Mouse (Mus musculus): Measurements from ENCODE around the gene Zfp384. TPM values are rescaled to one million over a fixed set of nuclear protein-coding genes. Genes with fewer than 3 reads are reported as not detected.
A peak's percentile ranks its signal among the peaks of the same experiment; 100 is the strongest.
"Not testable (repeated sequence)": the region's sequence is repeated elsewhere in the genome, so short reads cannot be mapped to it uniquely, and the experiment has no call there.

Gene Zfp384
- polyA plus RNA-seq, 1 experiment from 2014 or later, result 19.0 TPM

GRCm38 (mm10) chr6:125005086-125005485 lies 3.9 kb upstream of the Zfp384 start:
- H3K4me2 ChIP-seq (ENCODE audit: low read length), result no peak overlapping the region
- H3K27me3 ChIP-seq (replicated peaks; ENCODE audit: control insufficient read depth, insufficient read depth, low read length), result 0 out of 2 replicates have a peak, but pooled peaks cover 4% of the 10 kb centered on the region
- no peaks in the 10 kb centered on the region for H3K36me3 ChIP-seq (ENCODE audit: control insufficient read depth, insufficient read depth)
- H3K4me3 ChIP-seq (replicated peaks; ENCODE audit: low read length), result no peak overlapping the region
- ATAC-seq, result no peak
- 48% methylated on average over 3 of the region's 3 CpGs for WGBS
- no peaks in the 10 kb centered on the region for H3K9me3 ChIP-seq (ENCODE audit: control insufficient read depth, low read length)
- peaks cover 14% of the 10 kb centered on the region for H3K4me1 ChIP-seq (replicated peaks; ENCODE audit: control insufficient read depth, insufficient read depth, low read length)
- H3K9ac ChIP-seq (replicated peaks; ENCODE audit: low read depth, low read length), result no peak overlapping the region
- H3K27ac ChIP-seq (ENCODE audit: low read length), result no peak overlapping the region

- Histone ChIP-seq H3K27ac (ENCODE audit: low read length) (peak overlapping the region; percentile 90), H3K4me2 (ENCODE audit: low read length) (peak overlapping the region; percentile 65), H3K27me3 (replicated peaks; ENCODE audit: control insufficient read depth, insufficient read depth, low read length) (no peaks in the 10 kb centered on the region), H3K36me3 (ENCODE audit: control insufficient read depth, insufficient read depth) (peaks cover 13% of the 10 kb centered on the region), H3K4me1 (replicated peaks; ENCODE audit: control insufficient read depth, insufficient read depth, low read length) (peaks cover 37% of the 10 kb centered on the region), H3K9ac (replicated peaks; ENCODE audit: low read depth, low read length) (peak overlapping the region; percentile 61), H3K9me3 (ENCODE audit: control insufficient read depth, low read length) (no peaks in the 10 kb centered on the region), H3K4me3 (replicated peaks; ENCODE audit: low read length) (peak overlapping the region; percentile 69)
- peak; percentile 0; the same call in 1 of the 2 replicates for ATAC-seq
- 46% methylated on average over 13 of the region's 13 CpGs for WGBS
Measured at GRCm38 (mm10) chr6:125008060-125008459, 885 bp upstream of the Zfp384 start.

GRCm38 (mm10) chr6:125008586-125009128 lies 288 bp upstream of the Zfp384 start:
- ATAC-seq, result peak; percentile 98
- Histone ChIP-seq H3K9ac (replicated peaks; ENCODE audit: low read depth, low read length) (peak overlapping the region; percentile 89), H3K4me1 (replicated peaks; ENCODE audit: control insufficient read depth, insufficient read depth, low read length) (peaks cover 37% of the 10 kb centered on the region), H3K4me3 (replicated peaks; ENCODE audit: low read length) (peak overlapping the region; percentile 69), H3K27me3 (replicated peaks; ENCODE audit: control insufficient read depth, insufficient read depth, low read length) (no peaks in the 10 kb centered on the region), H3K36me3 (ENCODE audit: control insufficient read depth, insufficient read depth) (peaks cover 13% of the 10 kb centered on the region), H3K9me3 (ENCODE audit: control insufficient read depth, low read length) (no peaks in the 10 kb centered on the region), H3K4me2 (ENCODE audit: low read length) (peak overlapping the region; percentile 65), H3K27ac (ENCODE audit: low read length) (peak overlapping the region; percentile 97)
- 0% methylated on average over 31 of the region's 34 CpGs for WGBS

GRCm38 (mm10) chr6:125009181-125010073 lies 482 bp downstream of the Zfp384 start:
- Histone ChIP-seq H3K27ac (ENCODE audit: low read length) (peak overlapping the region; percentile 97), H3K9ac (replicated peaks; ENCODE audit: low read depth, low read length) (peak overlapping the region; percentile 89), H3K36me3 (ENCODE audit: control insufficient read depth, insufficient read depth) (peaks cover 13% of the 10 kb centered on the region), H3K9me3 (ENCODE audit: control insufficient read depth, low read length) (no peaks in the 10 kb centered on the region), H3K27me3 (replicated peaks; ENCODE audit: control insufficient read depth, insufficient read depth, low read length) (no peaks in the 10 kb centered on the region), H3K4me3 (replicated peaks; ENCODE audit: low read length) (peak overlapping the region; percentile 69), H3K4me1 (replicated peaks; ENCODE audit: control insufficient read depth, insufficient read depth, low read length) (peaks cover 37% of the 10 kb centered on the region), H3K4me2 (ENCODE audit: low read length) (peak overlapping the region; percentile 87)
- ATAC-seq, result peak; percentile 75
- WGBS, result under 1% methylated on average over 43 of the region's 78 CpGs

- Histone ChIP-seq H3K9me3 (ENCODE audit: control insufficient read depth, low read length) (no peaks in the 10 kb centered on the region), H3K4me1 (replicated peaks; ENCODE audit: control insufficient read depth, insufficient read depth, low read length) (peaks cover 3% of the 10 kb centered on the region; the same call in 1 of the 2 replicates), H3K4me3 (replicated peaks; ENCODE audit: low read length) (no peak overlapping the region), H3K36me3 (ENCODE audit: control insufficient read depth, insufficient read depth) (no peaks in the 10 kb centered on the region; the same call in 1 of the 2 replicates), H3K4me2 (ENCODE audit: low read length) (no peak overlapping the region), H3K27ac (ENCODE audit: low read length) (no peak overlapping the region), H3K9ac (replicated peaks; ENCODE audit: low read depth, low read length) (no peak overlapping the region), H3K27me3 (replicated peaks; ENCODE audit: control insufficient read depth, insufficient read depth, low read length) (no peaks in the 10 kb centered on the region)
- ATAC-seq, result no peak
- WGBS, result 96% methylated on average over 3 of the region's 3 CpGs
Measured at GRCm38 (mm10) chr6:125017682-125018081, 8.7 kb downstream of the Zfp384 start.

GRCm38 (mm10) chr6:125030532-125030931 lies 21.6 kb downstream of the Zfp384 start:
- H3K27me3 ChIP-seq (replicated peaks; ENCODE audit: control insufficient read depth, insufficient read depth, low read length); ATAC-seq; H3K9me3 ChIP-seq (ENCODE audit: control insufficient read depth, low read length); H3K4me3 ChIP-seq (replicated peaks; ENCODE audit: low read length); H3K4me1 ChIP-seq (replicated peaks; ENCODE audit: control insufficient read depth, insufficient read depth, low read length); H3K9ac ChIP-seq (replicated peaks; ENCODE audit: low read depth, low read length); H3K4me2 ChIP-seq (ENCODE audit: low read length); H3K27ac ChIP-seq (ENCODE audit: low read length): not testable (repeated sequence)
- peaks cover 35% of the 10 kb centered on the region for H3K36me3 ChIP-seq (ENCODE audit: control insufficient read depth, insufficient read depth)
- WGBS, result 14% methylated on average over 6 of the region's 9 CpGs

GRCm38 (mm10) chr6:125031604-125032003 lies 22.7 kb downstream of the Zfp384 start:
- H3K4me1 ChIP-seq (replicated peaks; ENCODE audit: control insufficient read depth, insufficient read depth, low read length), result no peaks in the 10 kb centered on the region
- H3K27ac ChIP-seq (ENCODE audit: low read length), result no peak overlapping the region
- peaks cover 36% of the 10 kb centered on the region for H3K36me3 ChIP-seq (ENCODE audit: control insufficient read depth, insufficient read depth)
- no peak overlapping the region for H3K9ac ChIP-seq (replicated peaks; ENCODE audit: low read depth, low read length)
- no peak overlapping the region for H3K4me3 ChIP-seq (replicated peaks; ENCODE audit: low read length)
- H3K27me3 ChIP-seq (replicated peaks; ENCODE audit: control insufficient read depth, insufficient read depth, low read length), result no peaks in the 10 kb centered on the region
- no peak for ATAC-seq
- no peaks in the 10 kb centered on the region for H3K9me3 ChIP-seq (ENCODE audit: control insufficient read depth, low read length)
- WGBS, result 91% methylated on average over 16 of the region's 16 CpGs
- no peak overlapping the region for H3K4me2 ChIP-seq (ENCODE audit: low read length)

- WGBS, result 94% methylated on average over 4 of the region's 4 CpGs
- no peaks in the 10 kb centered on the region for H3K27me3 ChIP-seq (replicated peaks; ENCODE audit: control insufficient read depth, insufficient read depth, low read length)
- H3K36me3 ChIP-seq (ENCODE audit: control insufficient read depth, insufficient read depth), result peaks cover 13% of the 10 kb centered on the region
- H3K9me3 ChIP-seq (ENCODE audit: control insufficient read depth, low read length), result no peaks in the 10 kb centered on the region
- no peak overlapping the region; the same call in 1 of the 2 replicates for H3K4me3 ChIP-seq (replicated peaks; ENCODE audit: low read length)
- no peak for ATAC-seq
- H3K27ac ChIP-seq (ENCODE audit: low read length), result no peak overlapping the region
- H3K4me2 ChIP-seq (ENCODE audit: low read length), result peak overlapping the region; percentile 51
- peaks cover 11% of the 10 kb centered on the region for H3K4me1 ChIP-seq (replicated peaks; ENCODE audit: control insufficient read depth, insufficient read depth, low read length)
- no peak overlapping the region for H3K9ac ChIP-seq (replicated peaks; ENCODE audit: low read depth, low read length)
Measured at GRCm38 (mm10) chr6:125038666-125039065, 29.7 kb downstream of the Zfp384 start.

- Histone ChIP-seq H3K4me1 (replicated peaks; ENCODE audit: control insufficient read depth, insufficient read depth, low read length) (peaks cover 11% of the 10 kb centered on the region), H3K36me3 (ENCODE audit: control insufficient read depth, insufficient read depth) (peaks cover 10% of the 10 kb centered on the region), H3K27ac (ENCODE audit: low read length) (peak overlapping the region; percentile 34; the same call in 1 of the 2 replicates), H3K4me3 (replicated peaks; ENCODE audit: low read length) (peak overlapping the region; percentile 76), H3K4me2 (ENCODE audit: low read length) (peak overlapping the region; percentile 51), H3K9ac (replicated peaks; ENCODE audit: low read depth, low read length) (0 out of 2 replicates have a peak overlapping the region, but pooled peaks have one; percentile 1), H3K27me3 (replicated peaks; ENCODE audit: control insufficient read depth, insufficient read depth, low read length) (no peaks in the 10 kb centered on the region), H3K9me3 (ENCODE audit: control insufficient read depth, low read length) (no peaks in the 10 kb centered on the region)
- ATAC-seq, result peak; percentile 24
- WGBS, result 5% methylated on average over 8 of the region's 8 CpGs
Measured at GRCm38 (mm10) chr6:125039131-125039530, 30.2 kb downstream of the Zfp384 start.

Measured in forebrain, embryonic 16.5 days (tissue).